Mouse (Mus musculus) lung, embryonic 16.5 days (tissue): Measurements from ENCODE around the gene Zfp953. TPM values are rescaled to one million over a fixed set of nuclear protein-coding genes. Genes with fewer than 3 reads are reported as not detected.
A peak's percentile ranks its signal among the peaks of the same experiment; 100 is the strongest.
"Not testable (repeated sequence)": the region's sequence is repeated elsewhere in the genome, so short reads cannot be mapped to it uniquely, and the experiment has no call there.

Experiments used
- ATAC-seq: fragments of 200-750 bp; cut with Nextera tagmentation; 2 replicates; pipeline ENCODE4 v1.8.0; 2017; ENCODE audit warnings: low read depth, mild to moderate bottlenecking, moderate library complexity
- H3K27ac ChIP-seq: fragments of 300-500 bp; sonication (generic); 2 replicates; pipeline ENCODE4 v1.5.1; 2014; ENCODE audit warnings: mild to moderate bottlenecking, control low read depth, low read length
- H3K27me3 ChIP-seq: fragments of 300-500 bp; sonication (generic); 2 replicates; pipeline ENCODE4 v1.6.1; 2014; ENCODE audit warnings: low read depth, low read length, mixed read lengths; ENCODE audit not compliant: control insufficient read depth, insufficient read depth
- H3K36me3 ChIP-seq: fragments of 300-500 bp; sonication (generic); 2 replicates; pipeline ENCODE4 v1.6.1; 2014; ENCODE audit warnings: low read length; ENCODE audit not compliant: control insufficient read depth, insufficient read depth
- H3K4me1 ChIP-seq: fragments of 300-500 bp; sonication (generic); replicated peaks from 2 replicates; pipeline ENCODE4 v1.6.1; 2014; ENCODE audit warnings: low read length, mixed read lengths; ENCODE audit not compliant: control insufficient read depth, insufficient read depth
- H3K4me2 ChIP-seq: fragments of 300-500 bp; sonication (generic); 2 replicates; pipeline ENCODE4 v1.6.1; 2014; ENCODE audit warnings: low read depth, low read length, control low read depth
- H3K4me3 ChIP-seq: fragments of 300-500 bp; sonication (generic); 2 replicates; pipeline ENCODE4 v1.5.1; 2014; ENCODE audit warnings: mild to moderate bottlenecking, low read length, control low read depth
- H3K9ac ChIP-seq: fragments of 300-500 bp; sonication (generic); 2 replicates; pipeline ENCODE4 v1.6.1; 2014; ENCODE audit warnings: low read length, control low read depth
- H3K9me3 ChIP-seq: fragments of 300-500 bp; sonication (generic); 2 replicates; pipeline ENCODE4 v1.6.1; 2016; ENCODE audit warnings: low read length; ENCODE audit not compliant: control insufficient read depth
- WGBS: fragments of 180-500 bp; shearing (Covaris S2); extraction: QIAGEN DNeasy Blood & Tissue Kit; methylation state at CpG from one replicate; pipeline ENCODE4 v1.1.7; 2014; 5-methylcytosine and 5-hydroxymethylcytosine counted together
- polyA plus RNA-seq: library from polyadenylated mRNA; unstranded; fragments of >200 nt; fragmentation: Nextera tagmentation; extraction: Ambion mirVana; gene quantifications from 2 replicates; pipeline ENCODE4 v1.2.1, GENCODE M21; 2015

The Zfp953 gene
- 1.1 and 1.3 TPM in 2 replicates for polyA plus RNA-seq

GRCm38 (mm10) chr13:67360131-67360744 lies at the start of gene Zfp953, which contains the start of gene Gm28044:
Zfp953 (minus strand) TSS chr13:67360605.
Gm28044 (minus strand) TSS chr13:67360536.
- Histone ChIP-seq H3K4me3 (peak within 1 kb of the TSS; percentile 97), H3K4me2 (peak within 1 kb of the TSS; percentile 59), H3K27ac (peak within 1 kb of the TSS; percentile 75), H3K4me1 (peaks cover 10% of the 10 kb centered on the region), H3K27me3 (no peaks in the 10 kb centered on the region), H3K9ac (peak within 1 kb of the TSS; percentile 90), H3K36me3 (no peaks in the 10 kb centered on the region), H3K9me3 (no peaks in the 10 kb centered on the region)
- under 1% methylated on average over 15 of the region's 15 CpGs for whole genome bisulfite sequencing
- ATAC-seq = peak; percentile 95

DNA sequence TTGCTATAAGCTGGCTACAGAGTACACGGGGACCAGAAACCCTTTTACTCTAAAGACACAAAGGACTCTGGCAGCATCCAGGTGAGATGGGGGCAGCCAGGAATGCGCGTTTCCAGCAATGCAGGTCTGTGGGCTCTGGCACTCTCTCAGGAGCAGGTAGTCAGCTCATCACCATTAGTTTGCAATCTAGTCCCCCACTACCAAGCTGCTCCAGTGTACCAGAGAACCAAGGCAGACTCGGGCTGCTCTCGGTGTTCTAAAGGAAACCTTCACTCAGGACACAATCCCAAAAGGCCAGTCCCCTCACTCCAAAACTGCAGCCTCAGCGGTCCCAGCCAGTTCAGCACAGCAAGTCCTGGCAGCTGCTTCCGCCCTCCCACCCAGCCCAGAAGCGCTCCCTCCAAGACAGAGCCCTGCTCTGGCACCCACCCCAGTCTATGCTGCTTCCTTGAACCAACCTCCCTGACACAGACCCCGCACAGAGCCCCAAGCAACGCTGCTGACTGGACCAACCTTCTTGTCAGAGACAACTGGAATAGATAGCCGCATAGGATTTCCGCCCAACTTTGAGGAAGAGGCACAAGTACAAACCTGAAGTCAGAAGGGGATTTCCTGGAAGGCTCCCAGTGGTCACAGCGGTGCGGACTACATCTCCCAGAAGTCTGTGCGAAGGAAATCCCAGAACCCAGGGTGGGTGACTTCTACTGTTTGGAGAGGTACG lies 38.9 kb upstream of the Zfp953 start, which contains the start of gene Zfp429:
TSS of gene Zfp429 (minus strand) at position 637 of the 721 bp plus-strand sequence.
- not testable (repeated sequence) for H3K36me3 ChIP-seq, H3K27me3 ChIP-seq, H3K4me1 ChIP-seq, H3K9me3 ChIP-seq
- ATAC-seq = peak; percentile 96
- WGBS = 3% methylated on average over 13 of the region's 16 CpGs
- peak within 1 kb of the TSS; percentile 55; the same call in 1 of the 2 replicates for H3K27ac ChIP-seq
- H3K4me2 ChIP-seq = peak within 1 kb of the TSS; percentile 60
- peak within 1 kb of the TSS; percentile 80 for H3K9ac ChIP-seq
- peak within 1 kb of the TSS; percentile 77 for H3K4me3 ChIP-seq

- H3K4me1 ChIP-seq, ATAC-seq, H3K9ac ChIP-seq, H3K4me2 ChIP-seq, H3K4me3 ChIP-seq, H3K27ac ChIP-seq, H3K36me3 ChIP-seq, H3K27me3 ChIP-seq, H3K9me3 ChIP-seq: not testable (repeated sequence)
- 77% methylated on average over 3 of the region's 3 CpGs for WGBS
These were observed 15.8 kb upstream of the Zfp953 start for GRCm38 (mm10) chr13:67376255-67376654.

- WGBS = 15% methylated on average over 13 of the region's 15 CpGs
- Histone ChIP-seq H3K4me3 (peak within 1 kb of the TSS; percentile 64), H3K4me2 (peak within 1 kb of the TSS; percentile 65), H3K9ac (peak within 1 kb of the TSS; percentile 67)
- H3K4me1 ChIP-seq, H3K9me3 ChIP-seq, H3K36me3 ChIP-seq, H3K27ac ChIP-seq, H3K27me3 ChIP-seq: not testable (repeated sequence)
- ATAC-seq = peak; percentile 98
These were observed 14.9 kb upstream of the Zfp953 start, which contains the start of the genes Gm28041 and Zfp456 for GRCm38 (mm10) chr13:67375050-67375911. Gm28041 (minus strand) TSS chr13:67375733. Zfp456 (minus strand) TSS chr13:67375810.

- ATAC-seq = no peak
- H3K4me3 ChIP-seq = no peak overlapping the region
- H3K36me3 ChIP-seq = no peaks in the 10 kb centered on the region
- H3K4me1 ChIP-seq = no peaks in the 10 kb centered on the region
- no peak overlapping the region for H3K27ac ChIP-seq
- H3K4me2 ChIP-seq = no peak overlapping the region
- no peaks in the 10 kb centered on the region for H3K27me3 ChIP-seq
- H3K9ac ChIP-seq = no peak overlapping the region
- no peaks in the 10 kb centered on the region for H3K9me3 ChIP-seq
These were observed 8.6 kb downstream of the Zfp953 start for GRCm38 (mm10) chr13:67351854-67352253.

DNA sequence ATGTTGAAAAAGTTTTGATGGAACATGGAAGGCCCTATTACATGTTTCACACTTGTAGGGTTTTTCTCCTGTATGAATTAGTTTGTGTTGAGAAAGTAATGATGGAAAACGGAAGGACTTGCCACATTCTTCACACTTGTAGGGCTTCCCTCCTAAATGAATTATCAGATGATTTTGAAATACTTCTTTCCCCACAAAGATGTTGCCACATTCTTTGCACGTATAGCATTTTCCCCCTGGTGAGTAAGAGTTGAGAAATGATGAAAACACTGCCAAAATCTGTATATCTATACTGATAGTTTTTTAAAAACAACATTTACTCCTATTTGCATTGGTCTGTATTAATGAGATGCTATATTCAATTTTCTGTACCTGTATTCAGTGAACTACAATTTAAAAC lies 17.0 kb downstream of the Zfp953 start:
- Histone ChIP-seq H3K36me3 (0 out of 2 replicates have a peak, but pooled peaks cover 3% of the 10 kb centered on the region), H3K27ac (no peak overlapping the region), H3K9ac (no peak overlapping the region), H3K4me3 (no peak overlapping the region), H3K9me3 (no peaks in the 10 kb centered on the region), H3K4me1 (no peaks in the 10 kb centered on the region), H3K4me2 (no peak overlapping the region), H3K27me3 (no peaks in the 10 kb centered on the region)
- ATAC-seq = no peak
- WGBS = 83% methylated on average over 2 of the region's 2 CpGs

- Histone ChIP-seq H3K27me3 (no peaks in the 10 kb centered on the region), H3K9ac (peak overlapping the region; percentile 78), H3K4me1 (peaks cover 7% of the 10 kb centered on the region), H3K27ac (0 out of 2 replicates have a peak overlapping the region, but pooled peaks have one; percentile 44), H3K4me3 (peak overlapping the region; percentile 63), H3K9me3 (no peaks in the 10 kb centered on the region), H3K4me2 (peak overlapping the region; percentile 78), H3K36me3 (no peaks in the 10 kb centered on the region)
- WGBS = 57% methylated on average over 1 of the region's 1 CpGs
- ATAC-seq = peak; percentile 19
These were observed 27.5 kb downstream of the Zfp953 start for GRCm38 (mm10) chr13:67332877-67333276.

DNA sequence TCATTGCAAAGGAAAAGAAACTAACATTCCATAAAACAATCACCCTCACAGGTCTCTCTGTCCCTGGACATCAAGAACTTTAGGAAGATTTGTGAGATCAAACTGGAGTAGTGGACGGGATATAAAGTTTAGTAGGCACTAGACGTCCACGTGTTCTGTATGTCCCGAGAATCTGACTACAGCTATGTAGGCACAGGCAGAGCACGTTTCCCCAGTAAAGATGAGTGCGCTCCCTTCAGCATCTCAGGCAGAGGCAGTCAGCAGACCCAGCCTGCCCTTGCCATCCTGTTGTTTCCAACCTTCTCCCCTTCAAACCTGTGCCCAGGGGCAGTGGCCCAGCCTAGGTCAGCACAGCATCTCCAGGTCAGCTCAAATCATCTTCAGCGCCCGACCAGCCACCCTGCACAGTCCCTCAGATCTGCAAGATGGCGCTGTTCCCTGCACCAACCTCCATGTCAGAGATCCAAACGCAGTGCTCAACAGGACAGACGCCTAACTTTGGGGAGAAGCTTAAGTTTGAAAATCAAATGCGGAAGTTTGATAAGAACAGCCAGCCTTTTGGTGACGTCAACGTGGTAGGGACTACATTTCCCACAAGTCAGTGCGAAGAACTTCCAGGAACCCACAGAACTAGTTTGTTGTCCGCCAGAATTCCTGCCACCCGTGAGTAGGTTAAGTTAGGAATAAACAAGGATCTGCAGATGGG lies 28.2 kb downstream of the Zfp953 start, which contains the start of gene Zfp595:
TSS of gene Zfp595 (minus strand) at position 552 of the 706 bp plus-strand sequence.
- peak within 1 kb of the TSS; percentile 78 for H3K9ac ChIP-seq
- no peaks in the 10 kb centered on the region for H3K27me3 ChIP-seq
- H3K4me2 ChIP-seq = peak within 1 kb of the TSS; percentile 78
- peaks cover 7% of the 10 kb centered on the region for H3K4me1 ChIP-seq
- H3K9me3 ChIP-seq = no peaks in the 10 kb centered on the region
- no peaks in the 10 kb centered on the region for H3K36me3 ChIP-seq
- peak within 1 kb of the TSS; percentile 56 for H3K27ac ChIP-seq
- 7% methylated on average over 17 of the region's 17 CpGs for WGBS
- H3K4me3 ChIP-seq = peak within 1 kb of the TSS; percentile 63
- peak; percentile 94 for ATAC-seq
